Mouse (Mus musculus) ES-E14 (cell line): Measurements from ENCODE around the gene Camsap2. TPM values are rescaled to one million over a fixed set of nuclear protein-coding genes. Genes with fewer than 3 reads are reported as not detected.
A peak's percentile ranks its signal among the peaks of the same experiment; 100 is the strongest.

Source experiments
- DNase-seq: peaks from one replicate; pipeline ENCODE4 v3.0.0-alpha.2; 2013; ENCODE audit warnings: low read depth, low spot score
- H3K27ac ChIP-seq: 2 replicates; pipeline ENCODE4 v1.5.1; 2012; ENCODE audit warnings: low read depth, mild to moderate bottlenecking, low read length, moderate library complexity, mixed read lengths; ENCODE audit not compliant: poor library complexity, insufficient read depth, severe bottlenecking
- H3K36me3 ChIP-seq: 2 replicates; pipeline ENCODE4 v1.6.1; 2012; ENCODE audit warnings: mild to moderate bottlenecking, low read length, moderate library complexity, mixed read lengths; ENCODE audit not compliant: control insufficient read depth, poor library complexity, insufficient read depth, severe bottlenecking
- H3K4me1 ChIP-seq, 2 experiments: fragments of 150-350 bp in 1 of 2; sonication (generic) in 1 of 2; 2 replicates each; pipeline ENCODE4 v1.6.1; 2012; ENCODE audit warnings: low read length in 2 of 2, mild to moderate bottlenecking in 1 of 2, mixed read lengths in 1 of 2; ENCODE audit not compliant: control insufficient read depth in 2 of 2, insufficient read depth in 2 of 2, poor library complexity in 1 of 2
- H3K4me3 ChIP-seq, 2 experiments: fragments of 150-350 bp in 1 of 2; sonication (generic) in 1 of 2; 2 replicates each; pipeline ENCODE4 v1.5.1; 2012; ENCODE audit warnings: low read length in 2 of 2, low read depth in 1 of 2, mild to moderate bottlenecking in 1 of 2, mixed read lengths in 1 of 2; ENCODE audit not compliant: insufficient read depth in 1 of 2, poor library complexity in 1 of 2, severe bottlenecking in 1 of 2
- H3K9ac ChIP-seq: 2 replicates; pipeline ENCODE4 v1.6.1; 2012; ENCODE audit warnings: low read depth, mild to moderate bottlenecking, low read length, mixed read lengths; ENCODE audit not compliant: poor library complexity, insufficient read depth, severe bottlenecking
- H3K9me3 ChIP-seq: fragments of 150-350 bp; sonication (generic); 2 replicates; pipeline ENCODE4 v1.6.1; 2012; ENCODE audit warnings: low read depth, mild to moderate bottlenecking, low read length; ENCODE audit not compliant: control insufficient read depth, insufficient read depth
- CHD2 ChIP-seq: IDR thresholded peaks from 2 replicates; pipeline ENCODE4 v1.6.1; 2014; ENCODE audit warnings: mild to moderate bottlenecking, low read depth, low read length, inconsistent platforms
- HCFC1 ChIP-seq: IDR thresholded peaks from 2 replicates; pipeline ENCODE4 v1.6.1; 2012; ENCODE audit warnings: low read length, inconsistent platforms, borderline replicate concordance; ENCODE audit not compliant: insufficient read depth
- MAFK ChIP-seq: IDR thresholded peaks from 2 replicates; pipeline ENCODE4 v1.6.1; 2014; ENCODE audit warnings: mild to moderate bottlenecking, low read depth, low read length, inconsistent platforms; ENCODE audit not compliant: insufficient read depth
- ZC3H11A ChIP-seq: IDR thresholded peaks from 2 replicates; pipeline ENCODE4 v1.6.1; 2012; ENCODE audit warnings: low read depth, mild to moderate bottlenecking, inconsistent platforms, low read length, borderline replicate concordance
- ZNF384 ChIP-seq: IDR thresholded peaks from 2 replicates; pipeline ENCODE4 v1.6.1; 2012; ENCODE audit warnings: low read depth, low read length, inconsistent platforms
- in situ Hi-C, 2 experiments: fragments of 600-800 bp; cut with MboI; formaldehyde crosslinking; loops; one replicate each; pipeline ENCODE4 v1.15.1; 2025; ENCODE audit warnings: low sequenced_read_pairs in 2 of 2, inconsistent platforms in 1 of 2; ENCODE audit not compliant: unreplicated experiment in 2 of 2
- total RNA-seq: library from RNA; depleted of rRNA; stranded (reverse); fragments of 300-350 nt; gene quantifications from 2 replicates; pipeline ENCODE4 v1.2.3, GENCODE M21; 2012; rRNA removed

Camsap2 gene
- 20.3 and 20.6 TPM in 2 replicates for total RNA-seq

GRCm38 (mm10) chr1:136345454-136346372, at the start of gene Camsap2:
Camsap2 (minus strand) TSS chr1:136346104.
- Histone ChIP-seq H3K4me3 (peak within 1 kb of the TSS; percentile 91 to 92), H3K4me1 (peaks cover 0 to 2% of the 10 kb centered on the region in 2 experiments; a peak in 1 of 4 replicates), H3K9me3 (no peaks in the 10 kb centered on the region), H3K27ac (no peak within 1 kb of the TSS), H3K9ac (peak within 1 kb of the TSS; percentile 89), H3K36me3 (no peaks in the 10 kb centered on the region)
- DNase-seq: peak; percentile 73
- in situ Hi-C loops: no loop called here
- TF ChIP-seq HCFC1 (peak; percentile 48; the same call in 1 of the 2 replicates), MAFK (no peak)

GRCm38 (mm10) chr1:136395073-136395472, 49.2 kb upstream of the Camsap2 start:
- in situ Hi-C loops: no loop called here
- no peak for DNase-seq
- Histone ChIP-seq H3K27ac (no peak overlapping the region), H3K36me3 (no peaks in the 10 kb centered on the region), H3K4me3 (peak overlapping the region in 1 of 2 experiments; percentile 56; a peak in 2 of 4 replicates), H3K4me1 (peaks cover 1 to 3% of the 10 kb centered on the region in 2 experiments; a peak in 1 of 4 replicates), H3K9ac (no peak overlapping the region), H3K9me3 (no peaks in the 10 kb centered on the region)
- TF ChIP-seq ZNF384 (0 out of 2 replicates have a peak, but pooled peaks have one; percentile 15), HCFC1 (no peak), MAFK (no peak), ZC3H11A (no peak)

GRCm38 (mm10) chr1:136394506-136394905, 48.6 kb upstream of the Camsap2 start:
- H3K9me3 ChIP-seq: no peaks in the 10 kb centered on the region
- H3K27ac ChIP-seq: no peak overlapping the region
- H3K9ac ChIP-seq: no peak overlapping the region; the same call in 1 of the 2 replicates
- H3K36me3 ChIP-seq: no peaks in the 10 kb centered on the region
- no peak for DNase-seq
- H3K4me1 ChIP-seq: peaks cover 1 to 3% of the 10 kb centered on the region in 2 experiments; a peak in 1 of 4 replicates
- H3K4me3 ChIP-seq: peak overlapping the region; percentile 19 to 56; a peak in 3 of 4 replicates
- in situ Hi-C loops: no loop called here
- TF ChIP-seq HCFC1 (no peak), CHD2 (no peak), ZC3H11A (no peak), ZNF384 (no peak), MAFK (no peak)

- Histone ChIP-seq H3K9me3 (no peaks in the 10 kb centered on the region), H3K4me1 (no peaks in the 10 kb centered on the region), H3K4me3 (no peak overlapping the region), H3K27ac (no peak overlapping the region), H3K36me3 (no peaks in the 10 kb centered on the region), H3K9ac (no peak overlapping the region)
- no peak for DNase-seq
- in situ Hi-C loops: no loop called here
- TF ChIP-seq MAFK: no peak
- no peak for TF ChIP-seq ZNF384
- no peak for TF ChIP-seq CHD2
- TF ChIP-seq HCFC1: no peak
- TF ChIP-seq ZC3H11A: no peak
These were observed 41.0 kb upstream of the Camsap2 start for GRCm38 (mm10) chr1:136386914-136387313.
